Mouse (Mus musculus): Measurements from ENCODE around the gene Naif1. TPM values are rescaled to one million over a fixed set of nuclear protein-coding genes. Genes with fewer than 3 reads are reported as not detected.

The Naif1 gene
- polyA plus RNA-seq, 1 experiment from 2014 or later, result 8.2 TPM

DNA sequence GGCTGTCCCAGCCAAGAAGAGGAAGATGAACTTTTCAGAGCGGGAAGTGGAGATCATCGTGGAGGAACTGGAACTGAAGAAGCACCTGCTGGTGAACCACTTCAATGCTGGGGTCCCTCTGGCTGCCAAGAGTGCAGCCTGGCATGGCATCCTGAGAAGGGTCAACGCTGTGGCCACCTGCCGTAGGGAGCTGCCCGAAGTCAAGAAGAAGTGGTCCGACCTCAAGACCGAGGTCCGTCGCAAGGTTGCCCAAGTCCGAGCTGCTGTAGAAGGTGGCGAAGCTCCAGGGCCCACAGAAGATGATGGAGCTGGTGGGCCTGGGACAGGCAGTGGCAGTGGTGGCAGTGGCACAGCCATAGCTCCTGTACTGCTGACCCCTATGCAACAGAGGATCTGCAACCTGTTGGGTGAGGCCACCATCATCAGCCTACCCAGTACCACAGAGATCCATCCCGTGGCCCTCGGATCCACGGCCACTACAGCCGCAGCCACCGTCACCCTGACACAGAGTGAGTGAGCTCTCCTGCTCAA lies 2.2 kb downstream of the Naif1 start:
- 95% methylated on average over 16 of the region's 16 CpGs for WGBS
- Histone ChIP-seq H3K9me3 (ENCODE audit: low read length) (no peaks in the 10 kb centered on the region), H3K27ac (ENCODE audit: low read length) (peak overlapping the region; percentile 73), H3K27me3 (ENCODE audit: insufficient read depth, low read length) (no peaks in the 10 kb centered on the region), H3K9ac (replicated peaks; ENCODE audit: low read length) (peak overlapping the region; percentile 59), H3K36me3 (ENCODE audit: insufficient read depth, low read length) (peaks cover 18% of the 10 kb centered on the region; the same call in 1 of the 2 replicates), H3K4me3 (ENCODE audit: low read length) (peak overlapping the region; percentile 80), H3K4me1 (ENCODE audit: insufficient read depth, low read length) (peaks cover 34% of the 10 kb centered on the region), H3K4me2 (replicated peaks; ENCODE audit: low read depth, low read length) (peak overlapping the region; percentile 82)
- 0 out of 2 replicates have a peak, but pooled peaks have one; percentile 2 for ATAC-seq (ENCODE audit: low FRiP score, low TSS enrichment)

DNA sequence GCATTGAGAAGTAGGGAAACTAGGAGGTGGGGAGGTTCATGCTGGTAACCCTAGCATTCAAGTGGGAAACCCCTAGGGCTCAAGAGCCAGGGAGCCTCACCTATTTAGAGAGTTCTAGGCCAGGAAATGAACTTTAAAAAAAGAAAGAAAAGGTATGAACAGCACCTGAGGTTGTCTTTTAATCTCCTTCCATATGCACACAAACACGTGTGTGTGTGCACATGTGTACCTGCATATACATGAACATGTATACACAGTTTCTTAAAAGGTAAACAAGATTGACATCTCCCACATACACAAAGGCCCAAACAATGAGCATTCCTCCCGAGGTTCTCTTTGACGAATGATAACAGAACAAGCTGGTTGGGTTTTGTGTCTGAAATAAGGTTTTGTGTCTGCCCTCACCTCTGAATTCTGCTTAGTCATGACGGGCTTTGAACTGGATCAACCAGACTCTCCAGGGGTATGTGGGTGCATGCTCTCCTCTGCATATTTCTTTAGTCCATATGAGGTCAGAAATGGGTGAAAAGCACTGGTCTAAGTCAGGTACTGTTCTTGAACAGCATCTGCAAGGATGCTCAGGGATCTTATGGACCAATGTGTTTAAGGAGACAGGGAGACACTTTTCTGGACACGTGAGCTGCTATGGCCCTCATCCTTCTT lies 3.5 kb downstream of the Naif1 start:
- Histone ChIP-seq H3K9ac (replicated peaks; ENCODE audit: low read length) (no peak overlapping the region), H3K4me3 (ENCODE audit: low read length) (no peak overlapping the region), H3K36me3 (ENCODE audit: insufficient read depth, low read length) (peaks cover 18% of the 10 kb centered on the region; the same call in 1 of the 2 replicates), H3K4me2 (replicated peaks; ENCODE audit: low read depth, low read length) (no peak overlapping the region), H3K27me3 (ENCODE audit: insufficient read depth, low read length) (no peaks in the 10 kb centered on the region), H3K4me1 (ENCODE audit: insufficient read depth, low read length) (peaks cover 28% of the 10 kb centered on the region), H3K9me3 (ENCODE audit: low read length) (no peaks in the 10 kb centered on the region), H3K27ac (ENCODE audit: low read length) (no peak overlapping the region)
- ATAC-seq (ENCODE audit: low FRiP score, low TSS enrichment), result no peak
- WGBS, result 83% methylated on average over 5 of the region's 5 CpGs

DNA sequence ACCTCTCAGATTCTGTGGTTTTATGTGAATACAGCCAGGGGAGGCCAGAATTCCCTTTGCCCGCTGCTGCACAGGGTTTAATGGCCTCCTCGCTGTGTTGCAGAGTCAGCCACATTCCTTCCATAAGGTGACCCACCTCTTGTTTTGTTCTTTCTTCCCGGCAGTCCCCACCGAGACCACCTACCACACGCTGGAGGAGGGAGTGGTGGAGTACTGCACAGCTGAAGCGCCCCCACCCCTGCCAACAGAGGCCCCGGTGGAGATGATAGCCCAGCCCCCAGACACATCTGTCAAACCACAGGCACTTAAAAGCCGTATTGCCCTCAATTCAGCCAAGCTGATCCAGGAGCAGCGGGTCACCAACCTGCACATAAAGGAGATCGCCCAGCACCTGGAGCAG lies 4.4 kb downstream of the Naif1 start:
- Histone ChIP-seq H3K4me3 (ENCODE audit: low read length) (no peak overlapping the region), H3K27me3 (ENCODE audit: insufficient read depth, low read length) (no peaks in the 10 kb centered on the region), H3K9ac (replicated peaks; ENCODE audit: low read length) (no peak overlapping the region), H3K9me3 (ENCODE audit: low read length) (no peaks in the 10 kb centered on the region), H3K4me2 (replicated peaks; ENCODE audit: low read depth, low read length) (no peak overlapping the region), H3K4me1 (ENCODE audit: insufficient read depth, low read length) (peaks cover 28% of the 10 kb centered on the region), H3K36me3 (ENCODE audit: insufficient read depth, low read length) (peaks cover 18% of the 10 kb centered on the region; the same call in 1 of the 2 replicates), H3K27ac (ENCODE audit: low read length) (no peak overlapping the region)
- ATAC-seq (ENCODE audit: low FRiP score, low TSS enrichment), result no peak
- 63% methylated on average over 10 of the region's 10 CpGs for WGBS

DNA sequence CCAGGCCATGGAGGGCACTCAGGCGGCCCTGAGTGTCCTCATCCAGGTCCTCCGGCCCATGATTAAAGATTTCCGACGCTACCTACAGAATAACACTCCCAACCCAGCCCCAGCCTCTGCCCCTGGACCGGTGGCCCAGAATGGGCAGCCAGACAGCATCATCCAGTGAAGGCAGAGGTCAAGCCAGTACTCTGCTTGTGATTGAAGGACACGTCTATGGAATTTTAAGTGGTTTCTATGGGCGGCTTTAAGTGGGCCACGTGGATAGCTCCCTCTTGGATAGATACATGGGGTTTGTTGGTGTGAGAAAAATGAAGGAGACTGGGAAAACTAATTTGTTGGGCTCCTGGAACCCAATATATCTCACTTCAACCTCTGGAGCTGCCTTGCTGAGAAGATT lies 4.8 kb downstream of the Naif1 start:
- peaks cover 18% of the 10 kb centered on the region; the same call in 1 of the 2 replicates for H3K36me3 ChIP-seq (ENCODE audit: insufficient read depth, low read length)
- no peak for ATAC-seq (ENCODE audit: low FRiP score, low TSS enrichment)
- no peak overlapping the region for H3K27ac ChIP-seq (ENCODE audit: low read length)
- no peak overlapping the region for H3K4me3 ChIP-seq (ENCODE audit: low read length)
- peaks cover 23% of the 10 kb centered on the region for H3K4me1 ChIP-seq (ENCODE audit: insufficient read depth, low read length)
- no peak overlapping the region for H3K4me2 ChIP-seq (replicated peaks; ENCODE audit: low read depth, low read length)
- H3K9me3 ChIP-seq (ENCODE audit: low read length), result no peaks in the 10 kb centered on the region
- H3K9ac ChIP-seq (replicated peaks; ENCODE audit: low read length), result no peak overlapping the region
- WGBS, result 93% methylated on average over 8 of the region's 8 CpGs
- H3K27me3 ChIP-seq (ENCODE audit: insufficient read depth, low read length), result no peaks in the 10 kb centered on the region

- Histone ChIP-seq H3K4me1 (ENCODE audit: insufficient read depth, low read length) (peaks cover 4% of the 10 kb centered on the region; the same call in 1 of the 2 replicates), H3K36me3 (ENCODE audit: insufficient read depth, low read length) (peaks cover 18% of the 10 kb centered on the region; the same call in 1 of the 2 replicates), H3K4me3 (ENCODE audit: low read length) (no peak overlapping the region), H3K27ac (ENCODE audit: low read length) (no peak overlapping the region), H3K9me3 (ENCODE audit: low read length) (no peaks in the 10 kb centered on the region), H3K27me3 (ENCODE audit: insufficient read depth, low read length) (no peaks in the 10 kb centered on the region), H3K9ac (replicated peaks; ENCODE audit: low read length) (no peak overlapping the region), H3K4me2 (replicated peaks; ENCODE audit: low read depth, low read length) (no peak overlapping the region)
- no peak for ATAC-seq (ENCODE audit: low FRiP score, low TSS enrichment)
- 73% methylated on average over 2 of the region's 2 CpGs for WGBS
These were observed 8.0 kb downstream of the Naif1 start for GRCm38 (mm10) chr2:32458300-32458699.

DNA sequence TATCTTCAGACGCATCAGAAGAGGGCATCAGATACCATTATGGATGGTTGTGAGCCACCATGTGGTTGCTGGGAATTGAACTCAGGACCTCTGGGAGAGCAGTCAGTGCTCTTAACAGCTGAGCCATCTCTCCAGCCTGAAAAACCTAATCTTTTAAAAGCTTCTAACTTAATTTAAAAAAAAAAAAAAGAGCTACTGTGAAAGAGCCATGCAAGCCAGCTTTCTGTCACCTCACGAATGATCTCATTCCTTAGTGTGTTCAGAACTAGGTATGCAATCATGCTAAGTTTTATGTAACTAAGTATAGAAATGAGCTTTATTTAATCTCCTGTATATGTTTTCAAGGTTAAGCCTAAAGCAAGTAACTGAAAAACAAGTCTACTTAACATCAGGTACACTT lies 9.4 kb downstream of the Naif1 start:
- Histone ChIP-seq H3K27me3 (ENCODE audit: insufficient read depth, low read length) (no peaks in the 10 kb centered on the region), H3K4me1 (ENCODE audit: insufficient read depth, low read length) (peaks cover 5% of the 10 kb centered on the region; the same call in 1 of the 2 replicates), H3K9me3 (ENCODE audit: low read length) (no peaks in the 10 kb centered on the region), H3K36me3 (ENCODE audit: insufficient read depth, low read length) (peaks cover 18% of the 10 kb centered on the region; the same call in 1 of the 2 replicates), H3K4me2 (replicated peaks; ENCODE audit: low read depth, low read length) (no peak overlapping the region), H3K27ac (ENCODE audit: low read length) (no peak overlapping the region), H3K4me3 (ENCODE audit: low read length) (no peak overlapping the region), H3K9ac (replicated peaks; ENCODE audit: low read length) (no peak overlapping the region)
- no peak for ATAC-seq (ENCODE audit: low FRiP score, low TSS enrichment)
- 85% methylated on average over 2 of the region's 2 CpGs for WGBS

DNA sequence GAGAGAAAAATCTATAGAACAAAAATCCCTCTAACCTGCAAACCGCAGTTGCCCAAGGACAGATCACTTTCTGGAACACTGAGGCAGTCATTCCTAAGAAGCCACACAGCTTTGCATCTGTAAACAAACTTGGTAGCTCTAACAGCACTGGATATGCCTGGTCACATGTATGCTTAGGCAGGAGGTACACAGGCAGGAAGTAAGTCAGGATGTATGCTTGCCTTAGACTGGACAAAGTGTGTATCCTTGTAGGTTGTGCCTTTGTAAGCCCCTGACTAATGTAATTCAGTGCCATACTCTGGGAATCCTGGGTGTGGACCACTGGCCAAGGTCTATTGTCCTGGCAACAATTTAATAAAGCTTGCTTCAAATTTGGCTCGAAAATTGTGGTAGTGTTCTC lies 13.5 kb downstream of the Naif1 start:
- Histone ChIP-seq H3K4me1 (ENCODE audit: insufficient read depth, low read length) (peaks cover 7% of the 10 kb centered on the region; the same call in 1 of the 2 replicates), H3K27me3 (ENCODE audit: insufficient read depth, low read length) (no peaks in the 10 kb centered on the region), H3K27ac (ENCODE audit: low read length) (no peak overlapping the region), H3K4me3 (ENCODE audit: low read length) (no peak overlapping the region), H3K9me3 (ENCODE audit: low read length) (no peaks in the 10 kb centered on the region), H3K4me2 (replicated peaks; ENCODE audit: low read depth, low read length) (no peak overlapping the region), H3K36me3 (ENCODE audit: insufficient read depth, low read length) (no peaks in the 10 kb centered on the region), H3K9ac (replicated peaks; ENCODE audit: low read length) (no peak overlapping the region)
- WGBS, result 85% methylated on average over 2 of the region's 2 CpGs
- ATAC-seq (ENCODE audit: low FRiP score, low TSS enrichment), result no peak

DNA sequence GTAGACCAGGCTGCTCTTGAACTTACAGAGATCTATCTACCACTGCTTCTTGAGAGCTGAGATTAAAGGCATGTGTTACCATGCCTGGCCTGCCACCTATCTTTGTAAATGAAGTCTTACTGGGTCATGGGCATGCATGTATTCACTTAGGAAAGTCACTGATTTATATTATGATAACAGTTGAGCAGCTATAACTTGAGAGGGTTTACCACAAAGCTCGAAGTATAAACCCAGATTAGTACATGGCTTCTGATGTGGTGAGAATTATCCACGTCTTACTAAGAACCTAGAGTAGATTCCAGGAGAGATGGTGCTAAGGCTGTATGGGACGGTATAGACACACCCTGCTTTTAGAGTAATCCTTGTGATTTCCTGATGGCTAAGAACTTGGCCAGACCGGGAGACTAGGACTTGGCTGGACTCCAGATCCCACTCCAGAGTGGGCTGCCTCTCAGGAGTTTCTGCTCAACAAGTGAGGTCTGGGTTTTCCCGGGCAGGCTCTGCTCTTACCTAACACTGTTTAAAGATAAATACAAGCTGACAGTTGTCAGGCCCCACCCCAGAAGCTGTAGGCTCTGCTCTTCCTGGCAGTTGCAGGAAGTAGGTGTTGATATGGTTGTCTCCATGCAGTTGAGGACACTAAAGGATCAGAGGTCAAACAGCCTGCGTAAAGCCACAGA lies 14.1 kb downstream of the Naif1 start:
- Histone ChIP-seq H3K27ac (ENCODE audit: low read length) (peak overlapping the region; percentile 31; the same call in 1 of the 2 replicates), H3K4me2 (replicated peaks; ENCODE audit: low read depth, low read length) (no peak overlapping the region), H3K4me1 (ENCODE audit: insufficient read depth, low read length) (peaks cover 7% of the 10 kb centered on the region; the same call in 1 of the 2 replicates), H3K9ac (replicated peaks; ENCODE audit: low read length) (no peak overlapping the region), H3K27me3 (ENCODE audit: insufficient read depth, low read length) (no peaks in the 10 kb centered on the region), H3K9me3 (ENCODE audit: low read length) (no peaks in the 10 kb centered on the region), H3K4me3 (ENCODE audit: low read length) (no peak overlapping the region), H3K36me3 (ENCODE audit: insufficient read depth, low read length) (no peaks in the 10 kb centered on the region)
- 49% methylated on average over 6 of the region's 6 CpGs for WGBS
- ATAC-seq (ENCODE audit: low FRiP score, low TSS enrichment), result no peak; the same call in 1 of the 2 replicates

GRCm38 (mm10) chr2:32471001-32471680 lies 20.9 kb downstream of the Naif1 start:
- no peak for ATAC-seq (ENCODE audit: low FRiP score, low TSS enrichment)
- H3K27ac ChIP-seq (ENCODE audit: low read length), result no peak overlapping the region
- whole genome bisulfite sequencing, result 75% methylated on average over 6 of the region's 6 CpGs
- H3K4me1 ChIP-seq (ENCODE audit: insufficient read depth, low read length), result no peaks in the 10 kb centered on the region
- no peaks in the 10 kb centered on the region for H3K27me3 ChIP-seq (ENCODE audit: insufficient read depth, low read length)
- H3K9ac ChIP-seq (replicated peaks; ENCODE audit: low read length), result no peak overlapping the region
- no peak overlapping the region for H3K4me2 ChIP-seq (replicated peaks; ENCODE audit: low read depth, low read length)
- H3K4me3 ChIP-seq (ENCODE audit: low read length), result no peak overlapping the region
- no peaks in the 10 kb centered on the region for H3K36me3 ChIP-seq (ENCODE audit: insufficient read depth, low read length)
- H3K9me3 ChIP-seq (ENCODE audit: low read length), result no peaks in the 10 kb centered on the region

All from kidney, embryonic 16.5 days (tissue).